Mouse (Mus musculus) myocyte (in vitro differentiated cells): ENCODE results near the gene Rapgef2.

Source experiments
- CEBPB ChIP-seq: IDR thresholded peaks from 2 replicates; pipeline ENCODE4 v1.6.1; 2011; ENCODE audit warnings: mild to moderate bottlenecking, moderate library complexity; ENCODE audit not compliant: poor library complexity, insufficient read depth, severe bottlenecking
- E2F4 ChIP-seq: IDR thresholded peaks from one replicate; pipeline ENCODE4 v1.6.1; 2011; ENCODE audit warnings: mild to moderate bottlenecking, control low read depth, moderate library complexity; ENCODE audit not compliant: insufficient read depth
- MAX ChIP-seq: IDR thresholded peaks from one replicate; pipeline ENCODE4 v1.6.1; 2011; ENCODE audit warnings: low read depth, mild to moderate bottlenecking, control low read depth
- MYOD1 ChIP-seq, 3 experiments: IDR thresholded peaks; one replicate each; pipeline ENCODE4 v1.6.1; 2011; ENCODE audit warnings: control low read depth in 2 of 3, low read depth in 2 of 3, mild to moderate bottlenecking in 2 of 3, moderate library complexity in 1 of 3; ENCODE audit not compliant: insufficient read length in 2 of 3, control insufficient read depth in 1 of 3
- MYOG ChIP-seq, 3 experiments: IDR thresholded peaks; one replicate each; pipeline ENCODE4 v1.6.1; 2011; ENCODE audit warnings: control low read depth in 2 of 3, low read depth in 2 of 3, mild to moderate bottlenecking in 2 of 3; ENCODE audit not compliant: insufficient read length in 2 of 3, control insufficient read depth in 1 of 3, insufficient read depth in 1 of 3
- POLR2A ChIP-seq: IDR thresholded peaks from one replicate; pipeline ENCODE4 v1.6.1; 2011; ENCODE audit warnings: low read depth, mild to moderate bottlenecking, control low read depth, moderate library complexity; ENCODE audit not compliant: insufficient read length
- POLR2AphosphoS2 ChIP-seq: IDR thresholded peaks from one replicate; pipeline ENCODE4 v1.6.1; 2011; ENCODE audit warnings: low read depth, control low read depth; ENCODE audit not compliant: insufficient read length
- REST ChIP-seq: IDR thresholded peaks from one replicate; pipeline ENCODE4 v1.6.1; 2011; ENCODE audit warnings: mild to moderate bottlenecking, control low read depth, moderate library complexity; ENCODE audit not compliant: insufficient read depth, insufficient read length
- TCF12 ChIP-seq: IDR thresholded peaks from one replicate; pipeline ENCODE4 v1.6.1; 2011; ENCODE audit warnings: mild to moderate bottlenecking, control low read depth; ENCODE audit not compliant: poor library complexity, insufficient read depth, severe bottlenecking
- USF1 ChIP-seq: IDR thresholded peaks from one replicate; pipeline ENCODE4 v1.6.1; 2011; ENCODE audit warnings: low read depth, mild to moderate bottlenecking, control low read depth, moderate library complexity

- no peak for TF ChIP-seq MAX
- no peak for TF ChIP-seq POLR2A
- TF ChIP-seq TCF12, result no peak
- no peak for TF ChIP-seq POLR2AphosphoS2
- TF ChIP-seq E2F4, result no peak
- TF ChIP-seq USF1, result no peak
- TF ChIP-seq MYOG (IDR thresholded peaks at IDR 0.05; ENCODE audit: control insufficient read depth in 1 of 3, insufficient read depth in 1 of 3, insufficient read length in 2 of 3, low read depth in 2 of 3), result no peak
- no peak for TF ChIP-seq CEBPB
- TF ChIP-seq REST, result no peak
- no peak for TF ChIP-seq MYOD1 (IDR thresholded peaks at IDR 0.05; ENCODE audit: control insufficient read depth in 1 of 3, insufficient read length in 2 of 3, low read depth in 2 of 3)
Observed at GRCm38 (mm10) chr3:79196708-79197437, 89.4 kb downstream of the Rapgef2 start.
